Mouse (Mus musculus) monocyte, adult 2 months (primary cell): ENCODE data around the gene Cirbp.
"Not testable (repeated sequence)": the region's sequence is repeated elsewhere in the genome, so short reads cannot be mapped to it uniquely, and the experiment has no call there.

Source experiments
- DNase-seq, 2 experiments: peaks; one replicate each; pipeline ENCODE4 v3.0.0; 2022; ENCODE audit warnings: low spot score in 2 of 2, low read depth in 1 of 2

Gene Cirbp

DNA sequence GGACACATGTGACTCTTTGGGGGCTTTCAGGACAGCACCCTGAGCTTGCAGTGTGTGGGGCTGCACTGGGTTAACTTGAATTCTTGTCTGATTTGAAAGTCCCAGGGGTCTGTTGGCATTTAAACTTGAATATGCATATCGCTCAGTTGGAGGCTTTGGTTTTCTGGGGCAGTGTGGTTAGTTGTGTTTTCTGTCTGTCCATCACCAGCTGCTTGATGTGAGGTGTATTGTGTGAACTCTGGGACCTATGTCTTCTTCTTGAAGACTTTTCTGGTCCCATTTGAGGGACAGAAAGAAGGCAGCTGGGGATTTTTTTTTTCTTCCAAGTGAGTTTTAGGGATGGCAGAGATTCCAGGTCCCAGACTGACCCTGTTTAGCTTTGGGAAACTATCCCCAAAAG is 41.4 kb downstream of the Cirbp start:
- no peak for DNase-seq

DNA sequence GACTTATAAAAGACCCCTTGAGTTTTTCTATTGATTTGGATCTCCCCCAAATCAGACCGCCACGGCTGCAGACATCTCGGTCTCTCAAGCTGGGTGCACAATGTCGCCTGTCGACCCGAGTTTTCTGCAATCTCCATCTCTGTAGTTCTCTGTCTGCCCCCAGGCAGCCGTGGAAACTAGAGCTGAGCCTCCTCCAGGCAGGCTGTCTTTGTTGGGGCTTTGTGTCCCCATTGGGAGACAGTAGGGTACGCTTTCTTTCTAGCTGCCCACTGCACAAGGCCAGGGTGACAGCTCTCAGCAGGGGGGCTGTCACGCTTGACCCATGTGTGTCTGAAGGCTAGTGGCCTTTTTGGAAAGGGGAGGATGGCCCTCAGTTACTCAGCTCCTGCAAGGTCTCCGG is 41.9 kb downstream of the Cirbp start:
- DNase-seq, result no peak

DNA sequence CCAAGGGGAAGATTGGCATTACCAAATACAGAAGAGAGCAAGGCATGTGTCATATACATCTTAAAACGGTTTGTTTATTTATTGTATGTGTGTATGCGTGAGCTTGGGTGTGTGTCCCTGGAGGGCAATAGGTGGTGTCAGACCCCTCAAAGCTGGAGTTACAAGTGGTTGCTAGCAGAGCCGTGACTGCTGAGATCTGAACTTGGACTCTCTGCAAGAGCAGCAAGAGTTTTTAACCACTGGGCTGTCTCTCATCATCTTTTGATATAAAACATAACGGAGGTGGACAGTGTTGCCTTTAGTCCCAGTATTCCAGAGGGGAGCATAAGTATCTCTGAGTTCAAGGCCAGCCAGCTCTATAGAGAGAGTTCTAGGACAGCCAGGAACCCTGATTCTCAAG is 42.5 kb downstream of the Cirbp start:
- DNase-seq, result no peak

GRCm38 (mm10) chr10:80208841-80209371 is 43.1 kb downstream of the Cirbp start:
- DNase-seq, result no peak

GRCm38 (mm10) chr10:80211547-80212103 is 45.8 kb downstream of the Cirbp start:
- DNase-seq, result not testable (repeated sequence)

DNA sequence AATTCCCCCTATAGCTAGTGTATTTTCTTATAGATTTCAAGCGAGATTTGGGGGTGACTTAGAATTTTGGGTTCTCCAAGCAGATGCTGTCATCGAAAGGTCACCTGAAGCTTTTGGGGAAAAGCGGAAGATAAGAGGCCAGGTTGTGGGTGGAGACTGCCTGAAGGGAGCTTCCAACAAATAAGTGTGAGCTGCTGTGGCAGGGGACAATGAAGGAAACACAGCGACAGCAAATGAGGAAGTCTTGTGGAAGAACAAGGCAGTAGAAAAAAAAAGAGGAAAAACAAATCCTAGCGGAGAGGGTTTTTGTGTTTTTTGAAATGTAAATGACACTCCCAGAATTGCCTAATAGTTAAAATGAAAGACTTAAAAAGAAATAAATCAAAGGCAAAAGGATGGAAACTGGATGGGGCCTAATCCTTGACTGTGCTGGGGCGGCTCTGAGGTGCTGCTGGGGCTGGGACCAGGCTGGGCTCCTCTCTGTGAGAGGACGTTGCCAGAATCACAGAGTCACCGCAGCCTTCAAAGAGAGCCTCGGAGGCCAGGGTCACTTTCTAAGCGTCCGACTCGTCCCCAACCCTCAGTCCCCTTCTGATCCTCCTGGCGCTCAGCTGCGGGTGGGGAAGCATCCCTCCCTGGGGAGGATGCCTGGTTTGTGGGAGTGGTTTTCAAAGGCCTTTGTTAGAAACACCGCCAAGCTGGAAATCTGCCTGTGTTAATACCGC is 49.4 kb downstream of the Cirbp start:
- no peak for DNase-seq

DNA sequence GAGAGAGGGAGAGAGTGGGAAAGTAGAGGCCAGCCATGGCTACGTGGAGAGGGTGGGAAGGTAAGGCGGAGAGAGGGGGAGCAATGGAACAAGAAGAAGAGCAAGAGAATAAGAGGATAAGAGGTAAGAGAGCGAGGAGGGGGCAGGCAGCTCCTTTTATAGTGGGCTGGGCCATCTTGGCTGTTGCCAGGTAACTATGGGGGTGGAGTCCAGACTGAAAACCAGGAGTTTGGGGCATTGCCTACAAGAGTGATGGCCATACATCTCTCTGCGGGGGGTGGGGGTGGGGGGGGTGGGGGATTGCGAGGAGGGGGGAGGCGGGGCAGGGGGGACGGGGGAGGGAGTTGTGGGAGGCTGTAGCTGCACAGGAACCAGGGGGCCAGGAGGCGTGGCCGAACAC is 54.9 kb downstream of the Cirbp start:
- no peak for DNase-seq
